Mouse (Mus musculus) layer of hippocampus, adult 6 months (tissue): ENCODE measurements around the gene Gabra2. TPM values are rescaled to one million over a fixed set of nuclear protein-coding genes. Genes with fewer than 3 reads are reported as not detected.

Source experiments
- long read RNA-seq, 2 experiments: library from polyadenylated mRNA; unstranded; transcript quantifications; one replicate each; pipeline ENCODE4 v2.0.0; 2019 to 2020
- polyA plus RNA-seq: library from polyadenylated mRNA; unstranded; fragments of <200 nt; fragmentation: Nextera tagmentation; gene quantifications from 2 replicates; pipeline ENCODE4 v1.2.3, GENCODE M21; 2021

The Gabra2 gene
- 23.9 and 25.2 TPM in 2 replicates for polyA plus RNA-seq
- long read RNA-seq, experiment 1, full-length matches to known transcripts = 29 of 77 reads
- long read RNA-seq, experiment 1, partial matches to known transcripts = 13 of 77 reads
- long read RNA-seq, experiment 1, other reads (novel, unspliced or antisense) = 35 of 77 reads
- long read RNA-seq, experiment 2, full-length matches to known transcripts = 49 of 93 reads
- long read RNA-seq, experiment 2, partial matches to known transcripts = 13 of 93 reads
- long read RNA-seq, experiment 2, other reads (novel, unspliced or antisense) = 31 of 93 reads

DNA sequence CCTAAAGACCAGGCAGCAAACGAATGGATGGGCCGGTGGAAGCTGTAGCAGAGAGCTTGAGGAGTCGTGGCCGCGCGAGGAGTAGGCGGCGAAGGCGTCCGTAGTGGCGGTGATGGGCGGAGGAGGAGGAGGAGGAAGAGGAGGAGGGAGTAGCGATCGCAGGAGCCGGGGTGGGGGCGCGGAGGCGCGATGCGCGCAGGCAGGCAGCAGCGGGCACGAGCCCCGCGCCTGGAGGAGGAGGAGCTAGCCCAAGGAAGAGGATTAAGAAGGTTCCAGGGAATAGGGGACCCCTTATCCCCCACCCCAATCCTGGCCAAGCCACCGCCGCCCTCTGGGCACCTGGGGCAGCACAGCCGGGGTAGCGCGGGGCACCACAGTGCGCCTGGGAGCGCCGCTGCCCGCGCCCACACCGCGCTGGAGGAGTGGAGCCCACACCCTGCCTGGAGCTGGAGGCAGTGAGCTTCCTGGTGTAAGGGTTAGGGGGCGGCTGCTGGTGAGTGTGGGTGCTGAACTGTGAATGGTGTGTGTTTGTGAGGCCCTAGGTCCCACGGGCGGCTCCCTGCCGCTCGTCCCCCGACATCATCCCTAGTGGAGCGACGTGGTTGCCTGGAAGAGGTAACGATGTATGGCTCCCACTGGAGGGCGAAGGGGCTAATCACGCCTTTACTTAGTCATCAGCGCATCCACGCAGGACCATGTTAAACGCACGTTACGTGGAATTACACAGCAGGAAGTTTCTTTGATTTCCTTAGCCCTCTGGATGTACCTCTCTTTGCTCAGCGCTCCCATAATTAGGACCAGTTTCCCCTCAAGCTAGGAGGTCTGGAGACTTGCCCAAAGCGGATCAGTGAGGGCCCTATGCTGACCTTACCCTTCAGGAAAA lies at the start of gene Gabra2:
TSS of gene Gabra2 (minus strand) at position 125 of the 883 bp plus-strand sequence.

